Mouse (Mus musculus): ENCODE data around the gene Hoxa11.

GRCm38 (mm10) chr6:52217895-52218642, 27.5 kb downstream of the Hoxa11 start:
- TF ChIP-seq CTCF (conservative IDR thresholded peaks at IDR 0.05; ENCODE audit: low read length) (no peak), POU5F1 (IDR thresholded peaks at IDR 0.05; ENCODE audit: borderline replicate concordance, low read length) (no peak), NANOG (IDR thresholded peaks at IDR 0.05; ENCODE audit: borderline replicate concordance, low read length) (no peak)

All from E14TG2a.4 (cell line).